Mouse (Mus musculus): ENCODE results near the gene Zfp91. TPM values are rescaled to one million over a fixed set of nuclear protein-coding genes. Genes with fewer than 3 reads are reported as not detected.
"Not testable (repeated sequence)": the region's sequence is repeated elsewhere in the genome, so short reads cannot be mapped to it uniquely, and the experiment has no call there.

Gene Zfp91
- polyA plus RNA-seq, 1 experiment from 2014 or later, result 94.3 TPM

DNA sequence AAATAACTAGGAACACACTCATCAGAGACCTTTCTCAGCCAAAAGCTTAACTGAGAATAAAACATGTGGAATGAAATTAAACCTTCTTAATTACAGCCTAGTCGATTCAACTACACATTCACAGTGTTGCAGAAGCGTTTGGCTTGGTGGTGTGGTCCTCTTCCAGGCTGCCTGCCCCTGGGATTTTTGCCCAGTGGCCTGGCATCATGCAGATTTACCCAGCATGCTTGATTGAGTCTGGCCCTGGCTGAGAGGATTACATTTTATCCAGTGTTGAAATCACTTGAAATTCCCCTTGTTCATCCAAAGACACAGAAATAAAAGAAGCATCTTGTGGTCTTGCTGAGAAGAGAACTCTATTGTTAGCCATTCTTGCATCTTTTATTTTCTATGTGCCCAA lies 36.3 kb downstream of the Zfp91 start:
- no peaks in the 10 kb centered on the region for H3K27me3 ChIP-seq
- ATAC-seq (peak; percentile 92), DNase-seq (ENCODE audit: low read depth, low spot score) (peak; percentile 91)
- ChIA-PET CTCF (interaction anchor here (1.1 to 2.1 kb wide), 2 partner anchors 31 to 164 kb away, joined by 3 to 5 read pairs; no protein-coding TSS in a partner anchor), POLR2A (interaction anchor here (0.9 kb wide), 1 partner anchor 162 kb away, joined by 4 read pairs; no protein-coding TSS in a partner anchor)
- TF ChIP-seq CTCF (IDR thresholded peaks at IDR 0.05), result no peak
- in situ Hi-C loops (cut with MboI; ENCODE audit: low pct_unique_long_range_greater_than_20kb), result loop anchor here (5.0 kb wide), 1 partner anchor 272 kb away; no protein-coding TSS in a partner anchor

DNA sequence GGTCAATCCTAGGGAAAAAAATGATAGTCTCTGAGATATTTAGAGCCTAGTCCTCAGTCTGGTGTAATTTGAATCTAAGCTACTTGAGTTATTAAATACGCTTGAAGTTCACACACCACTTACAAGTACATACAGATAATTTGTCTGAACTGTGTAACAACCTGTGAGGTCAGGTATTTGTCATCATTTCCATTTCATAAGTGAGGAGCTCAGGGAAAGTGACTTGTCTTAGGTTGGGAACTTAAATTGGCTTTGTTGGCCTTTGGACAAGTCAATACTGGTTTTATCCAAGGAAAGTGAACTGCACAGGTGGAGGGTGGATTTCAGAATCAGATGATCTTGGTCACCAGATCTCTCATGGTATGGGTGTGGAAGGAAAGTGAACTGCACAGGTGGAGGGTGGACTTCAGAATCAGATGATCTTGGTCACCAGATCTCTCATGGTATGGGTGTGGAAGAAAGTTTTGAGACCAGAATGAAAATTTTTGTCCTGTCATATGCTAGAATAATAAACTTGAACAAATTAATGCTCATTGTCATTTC lies 36.9 kb downstream of the Zfp91 start:
- ATAC-seq, result no peak
- ChIA-PET CTCF (interaction anchor here (1.1 kb wide), 1 partner anchor 32 kb away, joined by 3 read pairs; no protein-coding TSS in a partner anchor), POLR2A (interaction anchor here (2.0 kb wide), 1 partner anchor 18 kb away, joined by 7 read pairs; no protein-coding TSS in a partner anchor)
- H3K27me3 ChIP-seq, result no peaks in the 10 kb centered on the region
- TF ChIP-seq CTCF (IDR thresholded peaks at IDR 0.05), result no peak
- no peak for DNase-seq (ENCODE audit: low read depth, low spot score)
- in situ Hi-C loops (cut with MboI; ENCODE audit: low pct_unique_long_range_greater_than_20kb), result no loop called here

DNA sequence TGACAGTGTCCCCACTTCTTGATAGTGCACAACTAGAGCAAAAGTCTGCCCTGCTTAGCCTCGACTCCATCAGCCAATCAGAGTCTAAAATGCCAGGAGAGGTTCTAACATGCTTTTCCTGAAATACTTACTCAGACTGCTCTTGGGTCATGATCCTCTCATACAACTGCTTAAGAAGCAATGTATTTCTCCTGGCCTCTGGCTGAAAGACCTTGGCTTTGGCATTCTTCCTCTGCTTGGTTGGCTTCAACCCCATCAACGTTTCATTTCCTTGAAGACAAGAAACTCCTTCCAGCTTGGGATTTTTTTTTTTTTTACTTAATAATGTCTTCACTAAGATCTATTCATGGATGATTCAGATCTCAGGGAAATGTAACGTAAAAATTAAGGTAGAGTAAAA lies 39.6 kb downstream of the Zfp91 start:
- DNase-seq (ENCODE audit: low read depth, low spot score), result no peak
- TF ChIP-seq CTCF (IDR thresholded peaks at IDR 0.05), result no peak
- no peaks in the 10 kb centered on the region for H3K27me3 ChIP-seq
- ATAC-seq, result no peak
- CTCF ChIA-PET, result no interaction called here
- POLR2A ChIA-PET, result no interaction called here
- in situ Hi-C loops (cut with MboI; ENCODE audit: low pct_unique_long_range_greater_than_20kb), result no loop called here

DNA sequence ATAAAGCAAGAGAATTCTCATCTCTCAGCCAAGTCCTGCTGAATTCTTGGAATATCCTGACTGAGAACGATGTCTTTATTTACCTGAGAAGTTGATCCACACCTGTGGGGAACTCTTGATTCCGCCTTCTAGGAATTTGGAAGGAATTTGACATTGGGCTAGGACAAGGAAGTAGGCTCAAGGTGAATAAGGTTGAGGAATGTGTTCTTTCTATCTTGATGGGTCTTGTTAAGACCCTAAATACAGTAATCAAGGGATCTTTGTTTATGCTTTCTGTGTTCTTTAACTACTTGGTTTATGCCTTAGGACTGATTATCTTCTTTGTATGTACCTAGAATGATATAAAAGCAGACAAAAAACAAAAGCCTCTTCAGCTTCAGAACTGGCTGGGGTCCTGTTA lies 64.0 kb downstream of the Zfp91 start:
- in situ Hi-C loops (cut with MboI; ENCODE audit: low pct_unique_long_range_greater_than_20kb), result no loop called here
- no peak for ATAC-seq
- TF ChIP-seq CTCF (IDR thresholded peaks at IDR 0.05), result no peak

DNA sequence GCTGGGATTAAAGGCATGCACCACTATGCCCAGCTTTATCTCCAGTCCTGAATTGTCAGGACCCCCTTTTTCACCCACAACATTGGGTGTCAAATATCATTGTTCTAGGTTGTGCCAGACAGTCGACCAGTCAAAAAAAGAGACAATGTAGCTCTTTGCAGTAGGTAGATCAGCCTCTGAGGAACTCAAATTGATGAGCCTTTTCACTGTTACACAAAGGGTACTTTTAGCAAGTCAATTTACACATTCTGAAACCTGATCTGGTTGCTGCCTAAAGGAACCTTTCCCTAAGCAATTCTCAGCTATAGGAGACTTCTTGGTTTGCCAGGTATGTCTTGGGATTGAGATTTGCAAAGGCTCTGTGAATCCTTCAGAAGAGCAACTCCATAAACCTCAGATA lies 64.9 kb downstream of the Zfp91 start:
- ChIA-PET POLR2A (no interaction called here), CTCF (interaction anchor here (1.1 to 2.9 kb wide), 3 partner anchors 9 to 32 kb away, joined by 3 to 9 read pairs (median 5); no protein-coding TSS in a partner anchor)
- in situ Hi-C loops (cut with MboI; ENCODE audit: low pct_unique_long_range_greater_than_20kb), result no loop called here
- no peak for TF ChIP-seq CTCF (IDR thresholded peaks at IDR 0.05)
- H3K27me3 ChIP-seq, result no peaks in the 10 kb centered on the region
- no peak for DNase-seq (ENCODE audit: low read depth, low spot score)
- no peak for ATAC-seq

More for the DNA sequence above, 64.0 kb downstream of the Zfp91 start:
- POLR2A ChIA-PET, result no interaction called here
- no peaks in the 10 kb centered on the region for H3K27me3 ChIP-seq
- DNase-seq (ENCODE audit: low read depth, low spot score), result no peak
- CTCF ChIA-PET, result interaction anchor here (1.3 to 2.9 kb wide), 3 partner anchors 8 to 16 kb away, joined by 4 to 9 read pairs (median 5); no protein-coding TSS in a partner anchor

DNA sequence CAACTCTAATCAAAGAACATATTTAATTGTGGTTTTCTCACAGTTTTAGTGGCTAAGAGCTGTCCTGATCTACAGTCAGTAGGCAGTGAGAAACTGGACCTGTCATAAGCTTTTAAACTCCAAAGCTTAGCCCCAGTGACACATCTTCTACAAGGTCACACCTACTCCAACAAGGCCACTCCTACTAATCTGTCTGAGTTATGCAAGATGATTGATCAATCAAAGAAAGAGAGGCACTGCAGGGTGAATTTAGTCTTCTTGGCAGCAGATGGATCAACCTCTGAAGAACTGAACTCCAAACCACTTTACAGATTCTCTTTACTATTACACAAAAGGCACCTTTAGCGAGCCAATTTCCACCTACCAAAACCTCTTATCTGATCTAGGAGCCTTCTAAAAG lies 70.1 kb downstream of the Zfp91 start:
- ChIA-PET POLR2A (no interaction called here), CTCF (interaction anchor here (1.1 to 1.4 kb wide), 2 partner anchors 10 to 23 kb away, joined by 3 to 4 read pairs; no protein-coding TSS in a partner anchor)
- in situ Hi-C loops (cut with MboI; ENCODE audit: low pct_unique_long_range_greater_than_20kb), result no loop called here
- no peak for TF ChIP-seq CTCF (IDR thresholded peaks at IDR 0.05)
- no peak for ATAC-seq
- DNase-seq (ENCODE audit: low read depth, low spot score), result no peak
- H3K27me3 ChIP-seq, result no peaks in the 10 kb centered on the region

DNA sequence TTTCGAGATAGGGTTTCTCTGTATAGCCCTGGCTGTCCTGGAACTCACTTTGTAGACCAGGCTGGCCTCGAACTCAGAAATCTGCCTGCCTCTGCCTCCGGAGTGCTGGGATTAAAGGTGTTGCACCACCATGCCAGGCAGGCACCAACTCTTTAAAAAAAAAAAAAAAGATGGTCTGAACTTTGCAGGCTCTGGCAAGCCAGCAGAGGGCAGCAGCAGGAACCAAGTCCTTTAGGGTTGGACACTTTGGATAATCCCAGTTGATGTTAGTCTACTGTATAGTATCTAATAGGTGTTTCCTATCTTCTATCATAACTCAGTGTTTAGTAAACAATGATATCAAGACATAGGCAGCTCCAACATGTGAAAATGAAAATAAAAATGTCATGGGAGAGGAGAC lies 73.6 kb downstream of the Zfp91 start:
- in situ Hi-C loops (cut with MboI; ENCODE audit: low pct_unique_long_range_greater_than_20kb), result no loop called here
- ATAC-seq, result no peak
- no peaks in the 10 kb centered on the region for H3K27me3 ChIP-seq
- TF ChIP-seq CTCF (IDR thresholded peaks at IDR 0.05), result peak; percentile 49
- CTCF ChIA-PET, result no interaction called here
- POLR2A ChIA-PET, result no interaction called here
- no peak for DNase-seq (ENCODE audit: low read depth, low spot score)

DNA sequence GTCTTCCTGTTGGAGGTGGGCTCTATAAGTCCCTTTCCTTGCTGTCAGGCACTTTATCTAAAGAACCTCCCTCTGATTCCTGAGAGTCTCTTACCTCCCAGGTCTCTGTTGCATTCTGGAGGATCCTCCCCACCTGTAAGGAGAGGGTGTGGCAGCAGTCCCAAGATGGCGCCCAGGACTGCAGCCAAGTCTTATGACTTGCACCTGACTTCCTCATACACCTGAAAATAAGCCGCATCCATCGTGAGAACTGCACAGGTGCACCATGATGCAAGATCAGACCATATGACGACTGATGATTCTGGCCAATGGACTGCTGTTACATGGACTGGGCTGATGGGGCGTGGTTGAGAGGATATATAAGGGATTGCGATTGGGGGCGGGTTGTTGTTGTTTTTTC lies 74.3 kb downstream of the Zfp91 start:
- CTCF ChIA-PET; H3K27me3 ChIP-seq; POLR2A ChIA-PET; in situ Hi-C loops (cut with MboI; ENCODE audit: low pct_unique_long_range_greater_than_20kb); ATAC-seq; DNase-seq (ENCODE audit: low read depth, low spot score): not testable (repeated sequence)

DNA sequence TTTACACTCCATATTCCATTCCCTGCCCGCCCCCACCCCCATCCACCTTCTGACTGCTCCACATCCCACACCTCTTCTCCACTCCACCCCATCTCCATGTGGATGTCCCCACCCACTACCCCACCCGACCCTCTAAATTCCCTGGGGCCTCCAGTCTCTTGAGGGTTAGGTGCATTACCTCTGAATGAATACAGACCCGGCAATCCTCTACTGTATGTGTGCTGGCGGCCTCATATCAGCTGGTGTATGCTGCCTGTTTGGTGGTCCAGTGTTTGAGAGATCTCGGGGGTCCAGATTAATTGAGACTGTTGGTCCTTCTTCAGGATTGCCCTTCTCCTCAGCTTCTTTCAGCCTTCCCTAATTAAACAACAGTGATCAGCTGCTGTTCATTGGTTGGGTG lies 75.0 kb downstream of the Zfp91 start:
- CTCF ChIA-PET; POLR2A ChIA-PET; ATAC-seq; in situ Hi-C loops (cut with MboI; ENCODE audit: low pct_unique_long_range_greater_than_20kb); DNase-seq (ENCODE audit: low read depth, low spot score); H3K27me3 ChIP-seq: not testable (repeated sequence)

DNA sequence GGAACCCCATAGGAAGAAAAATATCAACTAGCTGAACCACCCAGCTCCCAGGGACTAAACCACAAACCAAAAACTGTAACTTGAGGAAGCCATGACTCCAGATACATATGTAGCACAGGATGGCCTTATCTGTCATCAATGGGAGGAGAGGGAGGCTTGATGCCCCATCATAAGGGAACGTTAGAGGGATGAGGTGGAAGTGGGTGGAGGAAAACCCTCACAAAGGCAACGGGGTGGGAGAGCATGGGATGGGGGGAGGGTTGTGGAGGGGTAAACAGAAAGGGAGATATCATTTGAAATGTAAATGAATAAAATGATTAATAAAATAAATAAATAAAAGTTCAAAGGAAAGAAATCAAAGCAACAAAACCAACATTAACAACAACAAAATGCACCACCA lies 75.5 kb downstream of the Zfp91 start:
- TF ChIP-seq CTCF (IDR thresholded peaks at IDR 0.05), result no peak
- in situ Hi-C loops (cut with MboI; ENCODE audit: low pct_unique_long_range_greater_than_20kb), result no loop called here
- ATAC-seq (no peak), DNase-seq (ENCODE audit: low read depth, low spot score) (no peak)
- CTCF ChIA-PET, result interaction anchor here (1.0 to 5.3 kb wide), 2 partner anchors 13 to 14 kb away, joined by 3 to 24 read pairs; no protein-coding TSS in a partner anchor
- H3K27me3 ChIP-seq, result no peaks in the 10 kb centered on the region
- POLR2A ChIA-PET, result no interaction called here

DNA sequence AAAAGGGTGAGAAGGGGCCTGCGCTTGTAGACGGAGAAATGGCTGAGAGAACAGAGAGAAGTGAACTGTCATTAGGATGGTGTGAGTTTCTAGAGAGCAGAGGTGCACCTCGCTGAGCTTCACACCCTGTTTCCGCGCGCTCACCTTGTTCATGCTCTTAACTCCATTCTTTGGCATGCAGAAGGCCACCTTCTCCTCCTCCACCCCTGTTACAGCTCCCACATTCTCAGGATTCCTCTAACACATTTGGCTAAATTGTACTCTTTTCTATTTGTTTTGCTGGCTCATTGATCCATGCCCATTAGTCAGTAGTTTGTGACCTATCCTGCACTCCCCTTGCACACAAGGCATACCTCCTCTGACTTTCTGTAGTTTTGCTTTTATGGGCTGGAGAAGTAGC lies 76.7 kb downstream of the Zfp91 start:
- in situ Hi-C loops (cut with MboI; ENCODE audit: low pct_unique_long_range_greater_than_20kb), result no loop called here
- POLR2A ChIA-PET, result interaction anchor here (0.9 to 1.4 kb wide), 2 partner anchors 9 to 13 kb away, joined by 3 read pairs; no protein-coding TSS in a partner anchor
- peak; percentile 6 for DNase-seq (ENCODE audit: low read depth, low spot score)
- CTCF ChIA-PET, result interaction anchor here (0.7 to 5.3 kb wide), 4 partner anchors 13 to 44 kb away, joined by 3 to 24 read pairs (median 4); no protein-coding TSS in a partner anchor
- no peaks in the 10 kb centered on the region for H3K27me3 ChIP-seq
- peak; percentile 97 for ATAC-seq
- no peak for TF ChIP-seq CTCF (IDR thresholded peaks at IDR 0.05)

Other genes starting within 250 kb of the Zfp91 start
- 0.04 TPM for gene Gm4952, start 196.2 kb downstream of the Zfp91 start, polyA plus RNA-seq (2021)
- gene Glyat, start 162.8 kb downstream of the Zfp91 start, polyA plus RNA-seq (2021), result 0.64 TPM
- gene Olfr1442, start 125.7 kb downstream of the Zfp91 start, polyA plus RNA-seq (2021), result not detected
- gene Olfr1443, start 118.0 kb downstream of the Zfp91 start, polyA plus RNA-seq (2021), result not detected
- gene Keg1, start 100.3 kb downstream of the Zfp91 start, polyA plus RNA-seq (2021), result 0.81 TPM
- 59.9 TPM for gene Cntf, start 30.5 kb downstream of the Zfp91 start, polyA plus RNA-seq (2021)
- gene Lpxn, start 67 bp upstream of the Zfp91 start, polyA plus RNA-seq (2021), result 1.0 TPM
- not detected for gene Gm5244, start 50.6 kb upstream of the Zfp91 start, polyA plus RNA-seq (2021)
- not detected for gene Olfr1444, start 61.2 kb upstream of the Zfp91 start, polyA plus RNA-seq (2021)
- not detected for gene Olfr1445, start 87.7 kb upstream of the Zfp91 start, polyA plus RNA-seq (2021)
- not detected for gene Olfr1446, start 97.4 kb upstream of the Zfp91 start, polyA plus RNA-seq (2021)
- gene Olfr1447, start 107.6 kb upstream of the Zfp91 start, polyA plus RNA-seq (2021), result not detected
- gene Olfr1448, start 128.3 kb upstream of the Zfp91 start, polyA plus RNA-seq (2021), result not detected
- gene Olfr1449, start 134.7 kb upstream of the Zfp91 start, polyA plus RNA-seq (2021), result not detected
- not detected for gene Olfr1450, start 154.1 kb upstream of the Zfp91 start, polyA plus RNA-seq (2021)
- gene Olfr1451, start 198.9 kb upstream of the Zfp91 start, polyA plus RNA-seq (2021), result not detected
- gene Olfr1453, start 232.2 kb upstream of the Zfp91 start, polyA plus RNA-seq (2021), result not detected